Mouse (Mus musculus) midbrain, embryonic 13.5 days (tissue): ENCODE results near the gene Gm49361. TPM values are rescaled to one million over a fixed set of nuclear protein-coding genes. Genes with fewer than 3 reads are reported as not detected.
A peak's percentile ranks its signal among the peaks of the same experiment; 100 is the strongest.

Experiments
- ATAC-seq: fragments of 200-750 bp; cut with Nextera tagmentation; 2 replicates; pipeline ENCODE4 v1.8.0; 2017; ENCODE audit warnings: mild to moderate bottlenecking, moderate TSS enrichment, moderate library complexity
- H3K27ac ChIP-seq: fragments of 300-500 bp; sonication (generic); 2 replicates; pipeline ENCODE4 v1.5.1; 2015; ENCODE audit warnings: inconsistent platforms, mild to moderate bottlenecking, moderate library complexity
- H3K27me3 ChIP-seq: fragments of 300-500 bp; sonication (generic); 2 replicates; pipeline ENCODE4 v1.6.1; 2015; ENCODE audit warnings: mild to moderate bottlenecking, inconsistent platforms
- H3K36me3 ChIP-seq: fragments of 300-500 bp; sonication (generic); 2 replicates; pipeline ENCODE4 v1.6.1; 2015; ENCODE audit warnings: mild to moderate bottlenecking, inconsistent platforms
- H3K4me1 ChIP-seq: fragments of 300-500 bp; sonication (generic); replicated peaks from 2 replicates; pipeline ENCODE4 v1.6.1; 2015; ENCODE audit warnings: inconsistent platforms
- H3K4me2 ChIP-seq: fragments of 300-500 bp; sonication (generic); replicated peaks from 2 replicates; pipeline ENCODE4 v1.6.1; 2015; ENCODE audit warnings: moderate library complexity, mild to moderate bottlenecking, inconsistent platforms
- H3K4me3 ChIP-seq: fragments of 300-500 bp; sonication (generic); replicated peaks from 2 replicates; pipeline ENCODE4 v1.5.1; 2015; ENCODE audit warnings: mild to moderate bottlenecking, inconsistent platforms
- H3K9ac ChIP-seq: fragments of 300-500 bp; sonication (generic); replicated peaks from 2 replicates; pipeline ENCODE4 v1.6.1; 2015; ENCODE audit warnings: mild to moderate bottlenecking, inconsistent platforms
- H3K9me3 ChIP-seq: fragments of 300-500 bp; sonication (generic); 2 replicates; pipeline ENCODE4 v1.6.1; 2016; ENCODE audit warnings: mild to moderate bottlenecking, inconsistent platforms
- WGBS: fragments of 180-500 bp; shearing (Covaris S2); methylation state at CpG from one replicate; pipeline ENCODE4 v1.1.7; 2015; 5-methylcytosine and 5-hydroxymethylcytosine counted together
- polyA plus RNA-seq: library from polyadenylated mRNA; unstranded; fragments of >200 nt; fragmentation: Nextera tagmentation; extraction: Ambion mirVana; gene quantifications from 2 replicates; pipeline ENCODE4 v1.2.1, GENCODE M21; 2015

Gm49361 gene
- polyA plus RNA-seq, 1 experiment from 2014 or later: not detected

- H3K4me2 ChIP-seq: no peak overlapping the region
Observed at GRCm38 (mm10) chr14:57726172-57726571, 19.7 kb downstream of the Gm49361 start.

GRCm38 (mm10) chr14:57724473-57724872 lies 21.4 kb downstream of the Gm49361 start:
- 0 out of 2 replicates have a peak, but pooled peaks cover 1% of the 10 kb centered on the region for H3K4me1 ChIP-seq
- H3K9me3 ChIP-seq: no peaks in the 10 kb centered on the region
- WGBS: 91% methylated on average over 4 of the region's 4 CpGs
- H3K27ac ChIP-seq: no peak overlapping the region
- no peak for ATAC-seq
- no peak overlapping the region for H3K4me2 ChIP-seq
- H3K4me3 ChIP-seq: no peak overlapping the region
- no peaks in the 10 kb centered on the region for H3K27me3 ChIP-seq
- H3K9ac ChIP-seq: no peak overlapping the region
- H3K36me3 ChIP-seq: peaks cover 8% of the 10 kb centered on the region; the same call in 1 of the 2 replicates

More at GRCm38 (mm10) chr14:57726172-57726571, 19.7 kb downstream of the Gm49361 start:
- Histone ChIP-seq H3K27ac (no peak overlapping the region), H3K9ac (no peak overlapping the region), H3K4me3 (no peak overlapping the region), H3K36me3 (peaks cover 8% of the 10 kb centered on the region; the same call in 1 of the 2 replicates), H3K27me3 (no peaks in the 10 kb centered on the region), H3K9me3 (no peaks in the 10 kb centered on the region), H3K4me1 (peaks cover 15% of the 10 kb centered on the region)
- 79% methylated on average over 8 of the region's 8 CpGs for WGBS
- no peak for ATAC-seq

GRCm38 (mm10) chr14:57718245-57718644 lies 27.7 kb downstream of the Gm49361 start:
- peaks cover 15% of the 10 kb centered on the region for H3K4me1 ChIP-seq
- H3K4me2 ChIP-seq: no peak overlapping the region
- ATAC-seq: no peak
- 94% methylated on average over 4 of the region's 4 CpGs for WGBS
- H3K27me3 ChIP-seq: no peaks in the 10 kb centered on the region
- H3K36me3 ChIP-seq: peaks cover 4% of the 10 kb centered on the region
- H3K9ac ChIP-seq: no peak overlapping the region
- no peak overlapping the region for H3K4me3 ChIP-seq
- no peaks in the 10 kb centered on the region for H3K9me3 ChIP-seq
- H3K27ac ChIP-seq: no peak overlapping the region

GRCm38 (mm10) chr14:57716601-57717245 lies 29.2 kb downstream of the Gm49361 start:
- Histone ChIP-seq H3K9ac (no peak overlapping the region), H3K4me1 (peaks cover 15% of the 10 kb centered on the region), H3K4me2 (no peak overlapping the region), H3K9me3 (no peaks in the 10 kb centered on the region), H3K27ac (peak overlapping the region; percentile 31; the same call in 1 of the 2 replicates), H3K36me3 (peaks cover 4% of the 10 kb centered on the region; the same call in 1 of the 2 replicates), H3K4me3 (no peak overlapping the region), H3K27me3 (no peaks in the 10 kb centered on the region)
- ATAC-seq: no peak
- WGBS: 55% methylated on average over 4 of the region's 4 CpGs

- WGBS: 95% methylated on average over 1 of the region's 1 CpGs
- H3K4me1 ChIP-seq: peaks cover 27% of the 10 kb centered on the region
Observed at GRCm38 (mm10) chr14:57712884-57713283, 33.0 kb downstream of the Gm49361 start.

GRCm38 (mm10) chr14:57711059-57711458 lies 34.8 kb downstream of the Gm49361 start:
- no peak overlapping the region for H3K4me2 ChIP-seq
- peaks cover 35% of the 10 kb centered on the region for H3K4me1 ChIP-seq
- no peak overlapping the region for H3K9ac ChIP-seq
- H3K27ac ChIP-seq: no peak overlapping the region
- H3K9me3 ChIP-seq: no peaks in the 10 kb centered on the region
- ATAC-seq: no peak
- no peaks in the 10 kb centered on the region for H3K36me3 ChIP-seq
- WGBS: 94% methylated on average over 6 of the region's 6 CpGs
- H3K27me3 ChIP-seq: no peaks in the 10 kb centered on the region
- H3K4me3 ChIP-seq: no peak overlapping the region

More at GRCm38 (mm10) chr14:57712884-57713283, 33.0 kb downstream of the Gm49361 start:
- no peak overlapping the region for H3K27ac ChIP-seq
- ATAC-seq: no peak
- no peak overlapping the region for H3K4me3 ChIP-seq
- H3K36me3 ChIP-seq: peaks cover 4% of the 10 kb centered on the region; the same call in 1 of the 2 replicates
- no peak overlapping the region for H3K9ac ChIP-seq
- H3K27me3 ChIP-seq: no peaks in the 10 kb centered on the region
- no peaks in the 10 kb centered on the region for H3K9me3 ChIP-seq
- H3K4me2 ChIP-seq: no peak overlapping the region

- Histone ChIP-seq H3K4me3 (no peak overlapping the region), H3K9me3 (no peaks in the 10 kb centered on the region), H3K27ac (0 out of 2 replicates have a peak overlapping the region, but pooled peaks have one; percentile 12), H3K4me1 (peaks cover 35% of the 10 kb centered on the region), H3K4me2 (0 out of 2 replicates have a peak overlapping the region, but pooled peaks have one; percentile 7), H3K36me3 (no peaks in the 10 kb centered on the region), H3K27me3 (no peaks in the 10 kb centered on the region), H3K9ac (no peak overlapping the region)
- 14% methylated on average over 10 of the region's 10 CpGs for WGBS
- ATAC-seq: peak; percentile 25
Observed at GRCm38 (mm10) chr14:57709171-57709570, 36.7 kb downstream of the Gm49361 start.

GRCm38 (mm10) chr14:57708580-57708979 lies 37.3 kb downstream of the Gm49361 start:
- no peak overlapping the region for H3K9ac ChIP-seq
- no peak overlapping the region for H3K4me3 ChIP-seq
- H3K27me3 ChIP-seq: no peaks in the 10 kb centered on the region
- H3K36me3 ChIP-seq: no peaks in the 10 kb centered on the region
- H3K9me3 ChIP-seq: no peaks in the 10 kb centered on the region
- no peak for ATAC-seq
- H3K27ac ChIP-seq: 0 out of 2 replicates have a peak overlapping the region, but pooled peaks have one; percentile 12
- H3K4me2 ChIP-seq: no peak overlapping the region
- H3K4me1 ChIP-seq: peaks cover 35% of the 10 kb centered on the region
- 71% methylated on average over 7 of the region's 7 CpGs for WGBS

- H3K9me3 ChIP-seq: no peaks in the 10 kb centered on the region
- H3K4me3 ChIP-seq: no peak overlapping the region
- H3K27me3 ChIP-seq: no peaks in the 10 kb centered on the region
- H3K27ac ChIP-seq: peak overlapping the region; percentile 52; the same call in 1 of the 2 replicates
- 0 out of 2 replicates have a peak overlapping the region, but pooled peaks have one; percentile 2 for H3K4me2 ChIP-seq
- H3K36me3 ChIP-seq: no peaks in the 10 kb centered on the region
- ATAC-seq: peak; percentile 37; the same call in 1 of the 2 replicates
- 25% methylated on average over 18 of the region's 18 CpGs for WGBS
- H3K4me1 ChIP-seq: peaks cover 37% of the 10 kb centered on the region
- H3K9ac ChIP-seq: 0 out of 2 replicates have a peak overlapping the region, but pooled peaks have one; percentile 8
Observed at GRCm38 (mm10) chr14:57707100-57707893, 38.6 kb downstream of the Gm49361 start.

GRCm38 (mm10) chr14:57706760-57707099 lies 39.2 kb downstream of the Gm49361 start:
- ATAC-seq: peak; percentile 12; the same call in 1 of the 2 replicates

GRCm38 (mm10) chr14:57705759-57706158 lies 40.1 kb downstream of the Gm49361 start:
- no peak overlapping the region for H3K27ac ChIP-seq
- H3K9ac ChIP-seq: no peak overlapping the region
- 95% methylated on average over 4 of the region's 4 CpGs for WGBS
- H3K4me1 ChIP-seq: peaks cover 41% of the 10 kb centered on the region
- ATAC-seq: no peak
- H3K9me3 ChIP-seq: no peaks in the 10 kb centered on the region
- no peaks in the 10 kb centered on the region for H3K36me3 ChIP-seq
- no peak overlapping the region for H3K4me3 ChIP-seq
- no peak overlapping the region for H3K4me2 ChIP-seq
- H3K27me3 ChIP-seq: no peaks in the 10 kb centered on the region

More at GRCm38 (mm10) chr14:57706760-57707099, 39.2 kb downstream of the Gm49361 start:
- Histone ChIP-seq H3K4me1 (peaks cover 41% of the 10 kb centered on the region), H3K9me3 (no peaks in the 10 kb centered on the region), H3K27ac (peak overlapping the region; percentile 52; the same call in 1 of the 2 replicates), H3K36me3 (no peaks in the 10 kb centered on the region), H3K4me3 (no peak overlapping the region), H3K27me3 (no peaks in the 10 kb centered on the region), H3K9ac (no peak overlapping the region; the same call in 1 of the 2 replicates), H3K4me2 (no peak overlapping the region)
- WGBS: 76% methylated on average over 4 of the region's 4 CpGs

GRCm38 (mm10) chr14:57705075-57705474 lies 40.8 kb downstream of the Gm49361 start:
- 85% methylated on average over 4 of the region's 4 CpGs for WGBS
- Histone ChIP-seq H3K4me1 (peaks cover 41% of the 10 kb centered on the region), H3K9ac (no peak overlapping the region), H3K4me3 (no peak overlapping the region), H3K27ac (no peak overlapping the region), H3K27me3 (no peaks in the 10 kb centered on the region), H3K9me3 (no peaks in the 10 kb centered on the region), H3K36me3 (peaks cover 2% of the 10 kb centered on the region), H3K4me2 (no peak overlapping the region)
- ATAC-seq: no peak
